ENCODE assay signal across 13 mouse cellular contexts in the genomic region with DNA sequence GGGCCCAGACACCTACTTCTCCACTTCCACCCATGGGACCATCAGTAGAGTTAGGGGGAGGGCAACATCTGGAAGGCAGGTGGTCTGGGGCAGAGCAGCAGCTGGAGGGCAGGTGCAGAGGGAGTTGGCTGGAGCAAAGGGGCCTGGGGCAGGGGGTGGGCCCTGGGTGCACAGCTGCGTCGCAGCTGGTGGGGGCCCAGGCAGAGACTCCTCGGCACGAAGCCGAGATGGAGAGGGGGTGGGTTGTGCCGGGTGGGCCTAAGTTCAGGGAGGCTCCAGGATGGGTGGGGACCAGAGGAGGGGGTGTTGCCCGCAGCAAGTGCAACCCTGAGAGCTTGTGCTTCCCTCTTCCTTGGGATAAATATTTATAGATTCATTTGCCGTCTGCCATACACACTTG.
DNase-seq lines count a peak whose midpoint lies in the region; ATAC-seq lines count a peak whose summit lies in the region.
"Had no signal": no experiment of that assay in that cellular context is flagged by ENCODE, and none has a peak within 500 bp of the region (broad histone marks: within the 10 kb centered on the region; RNA-seq: fewer than 3 reads in every experiment).

No protein-coding gene starts in this region.

- DNase-seq in embryo, embryonic 9.5 days (ENCODE audit: extremely low spot score), result peak; percentile 37
- DNase-seq in embryo, embryonic 11 days, result no peak
- no peak for DNase-seq in kidney, adult 11 months
- peak; percentile 76 for DNase-seq in limb, embryonic 11.5 days (ENCODE audit: low spot score)
- peak; percentile 34 for DNase-seq in neural tube, embryonic 11.5 days (ENCODE audit: low spot score)
- no peak for DNase-seq in layer of hippocampus, postnatal 10 days (ENCODE audit: low spot score in 2 of 2)
- DNase-seq in ovary, postnatal 10 days (ENCODE audit: low spot score), result no peak
- DNase-seq: cerebellum, postnatal 14 days; heart, postnatal 14 days had no signal

- 9% methylated on average over 8 of the region's 8 CpGs for WGBS in kidney, embryonic 15.5 days
- WGBS in limb, embryonic 11.5 days, result 11% methylated on average over 8 of the region's 8 CpGs
- 53% methylated on average over 5 of the region's 8 CpGs for WGBS in neural tube, embryonic 11.5 days

- peak overlapping the region; percentile 4 for H3K27ac ChIP-seq in kidney, embryonic 15.5 days
- H3K27ac ChIP-seq in limb, embryonic 11.5 days (replicated peaks; ENCODE audit: low read depth, low read length), result no peak overlapping the region; the same call in 1 of the 2 replicates
- no peak overlapping the region for H3K27ac ChIP-seq in neural tube, embryonic 11.5 days (ENCODE audit: low read depth, low read length)
- H3K27ac ChIP-seq: forebrain, embryonic 12.5 days; left cerebral cortex, adult 2 months had no signal

- peaks cover 31% of the 10 kb centered on the region for H3K27me3 ChIP-seq in kidney, embryonic 15.5 days
- H3K27me3 ChIP-seq in limb, embryonic 11.5 days (ENCODE audit: control insufficient read depth, insufficient read depth, low read length), result 0 out of 2 replicates have a peak, but pooled peaks cover 2% of the 10 kb centered on the region
- H3K27me3 ChIP-seq in neural tube, embryonic 11.5 days (ENCODE audit: control insufficient read depth, insufficient read depth, low read length), result peaks cover 19% of the 10 kb centered on the region

- peaks cover 84% of the 10 kb centered on the region for H3K4me1 ChIP-seq in kidney, embryonic 15.5 days
- H3K4me1 ChIP-seq in limb, embryonic 11.5 days (ENCODE audit: control insufficient read depth, insufficient read depth, low read length), result peaks cover 63% of the 10 kb centered on the region
- H3K4me1 ChIP-seq in neural tube, embryonic 11.5 days (ENCODE audit: control insufficient read depth, insufficient read depth, low read length), result peaks cover 36% of the 10 kb centered on the region

- no peaks in the 10 kb centered on the region for H3K36me3 ChIP-seq in kidney, embryonic 15.5 days
- no peaks in the 10 kb centered on the region for H3K36me3 ChIP-seq in limb, embryonic 11.5 days (ENCODE audit: control insufficient read depth, insufficient read depth, low read length)
- H3K36me3 ChIP-seq in neural tube, embryonic 11.5 days (ENCODE audit: control insufficient read depth, insufficient read depth, low read length), result no peaks in the 10 kb centered on the region
- H3K36me3 ChIP-seq: forebrain, embryonic 12.5 days had no signal

- H3K4me2 ChIP-seq in kidney, embryonic 15.5 days, result 0 out of 2 replicates have a peak overlapping the region, but pooled peaks have one; percentile 17
- H3K4me2 ChIP-seq in limb, embryonic 11.5 days (ENCODE audit: low read depth, severe bottlenecking), result 0 out of 2 replicates have a peak overlapping the region, but pooled peaks have one; percentile 13
- no peak overlapping the region for H3K4me2 ChIP-seq in neural tube, embryonic 11.5 days (ENCODE audit: low read depth)
- H3K4me2 ChIP-seq: forebrain, embryonic 12.5 days had no signal

- no peak overlapping the region for H3K4me3 ChIP-seq in kidney, embryonic 15.5 days (replicated peaks)
- no peak overlapping the region for H3K4me3 ChIP-seq in limb, embryonic 11.5 days (ENCODE audit: low read depth, low read length)
- H3K4me3 ChIP-seq in neural tube, embryonic 11.5 days (ENCODE audit: low read depth, low read length), result no peak overlapping the region
- H3K4me3 ChIP-seq: forebrain, embryonic 12.5 days; left cerebral cortex, adult 2 months; megakaryocyte, embryonic 14.5 days had no signal

- H3K9ac ChIP-seq in kidney, embryonic 15.5 days, result no peak overlapping the region
- no peak overlapping the region; the same call in 1 of the 2 replicates for H3K9ac ChIP-seq in limb, embryonic 11.5 days (ENCODE audit: low read length)
- H3K9ac ChIP-seq in neural tube, embryonic 11.5 days (ENCODE audit: low read length), result no peak overlapping the region
- H3K9ac ChIP-seq: forebrain, embryonic 12.5 days had no signal

- H3K9me3 ChIP-seq in kidney, embryonic 15.5 days (replicated peaks), result no peaks in the 10 kb centered on the region
- H3K9me3 ChIP-seq in limb, embryonic 11.5 days (ENCODE audit: control insufficient read depth, low read length), result no peaks in the 10 kb centered on the region
- no peaks in the 10 kb centered on the region for H3K9me3 ChIP-seq in neural tube, embryonic 11.5 days (ENCODE audit: control insufficient read depth, low read length)
- H3K9me3 ChIP-seq: forebrain, embryonic 12.5 days; megakaryocyte, embryonic 14.5 days had no signal

- no peak for ATAC-seq in kidney, embryonic 15.5 days (replicated peaks; ENCODE audit: low FRiP score)
- peak; percentile 59 for ATAC-seq in limb, embryonic 11.5 days (ENCODE audit: insufficient number of reproducible peaks, low FRiP score, low TSS enrichment, low read depth)
- ATAC-seq in neural tube, embryonic 11.5 days (ENCODE audit: insufficient read depth, low FRiP score, low TSS enrichment), result no peak

Comparison
In these comparisons a context has a peak if more than half of its experiments do, and no peak if none do; other contexts are left out.
1. DNase-seq: peak in embryo, embryonic 9.5 days (single experiment), limb, embryonic 11.5 days (single experiment) and neural tube, embryonic 11.5 days (single experiment); none in embryo, embryonic 11 days (single experiment), kidney, adult 11 months (single experiment), layer of hippocampus, postnatal 10 days (0 of 2) and ovary, postnatal 10 days (single experiment).